Mouse (Mus musculus): ENCODE measurements around the gene Nxpe4.

The Nxpe4 gene

GRCm38 (mm10) chr9:48338783-48339455 lies 177.1 kb downstream of the Nxpe4 start:
- no peak for DNase-seq

- DNase-seq: no peak
These were observed 177.7 kb downstream of the Nxpe4 start for GRCm38 (mm10) chr9:48339563-48339962.

GRCm38 (mm10) chr9:48340708-48341380 lies 179.0 kb downstream of the Nxpe4 start:
- DNase-seq: no peak

GRCm38 (mm10) chr9:48345456-48345855 lies 183.6 kb downstream of the Nxpe4 start:
- DNase-seq: no peak

GRCm38 (mm10) chr9:48345866-48346265 lies 184.0 kb downstream of the Nxpe4 start:
- DNase-seq: no peak

GRCm38 (mm10) chr9:48353148-48353698 lies 191.4 kb downstream of the Nxpe4 start, which contains the start of gene Nxpe2:
Nxpe2 (minus strand) TSS chr9:48353454.
- DNase-seq: peak; percentile 27

- DNase-seq: no peak
These were observed 192.3 kb downstream of the Nxpe4 start for GRCm38 (mm10) chr9:48354122-48354521.

GRCm38 (mm10) chr9:48354793-48355192 lies 193.0 kb downstream of the Nxpe4 start:
- peak; percentile 82 for DNase-seq

- no peak for DNase-seq
These were observed 195.3 kb downstream of the Nxpe4 start for GRCm38 (mm10) chr9:48357097-48357496.

- no peak for DNase-seq
These were observed 199.0 kb downstream of the Nxpe4 start for GRCm38 (mm10) chr9:48360826-48361225.

- no peak for DNase-seq
These were observed 200.2 kb downstream of the Nxpe4 start for GRCm38 (mm10) chr9:48361815-48362631.

GRCm38 (mm10) chr9:48362743-48363142 lies 200.9 kb downstream of the Nxpe4 start:
- no peak for DNase-seq

- no peak for DNase-seq
These were observed 211.5 kb downstream of the Nxpe4 start for GRCm38 (mm10) chr9:48373232-48373878.

GRCm38 (mm10) chr9:48374357-48374756 lies 212.5 kb downstream of the Nxpe4 start:
- no peak for DNase-seq

- DNase-seq: no peak
These were observed 226.6 kb downstream of the Nxpe4 start for GRCm38 (mm10) chr9:48388451-48388850.

GRCm38 (mm10) chr9:48389983-48390382 lies 228.2 kb downstream of the Nxpe4 start:
- no peak for DNase-seq

GRCm38 (mm10) chr9:48403590-48404209 lies 241.9 kb downstream of the Nxpe4 start:
- no peak for DNase-seq

- DNase-seq: no peak
These were observed 242.9 kb downstream of the Nxpe4 start for GRCm38 (mm10) chr9:48404687-48405086.

- no peak for DNase-seq
These were observed 245.9 kb downstream of the Nxpe4 start for GRCm38 (mm10) chr9:48407549-48408327.

- no peak for DNase-seq
These were observed 248.6 kb downstream of the Nxpe4 start for GRCm38 (mm10) chr9:48410217-48411035.

- no peak for DNase-seq
These were observed 251.8 kb downstream of the Nxpe4 start for GRCm38 (mm10) chr9:48413591-48413990.

Measured in kidney, adult 9 months (tissue).